Comparison of ENCODE assay signal across 16 mouse cellular contexts in the genomic region with DNA sequence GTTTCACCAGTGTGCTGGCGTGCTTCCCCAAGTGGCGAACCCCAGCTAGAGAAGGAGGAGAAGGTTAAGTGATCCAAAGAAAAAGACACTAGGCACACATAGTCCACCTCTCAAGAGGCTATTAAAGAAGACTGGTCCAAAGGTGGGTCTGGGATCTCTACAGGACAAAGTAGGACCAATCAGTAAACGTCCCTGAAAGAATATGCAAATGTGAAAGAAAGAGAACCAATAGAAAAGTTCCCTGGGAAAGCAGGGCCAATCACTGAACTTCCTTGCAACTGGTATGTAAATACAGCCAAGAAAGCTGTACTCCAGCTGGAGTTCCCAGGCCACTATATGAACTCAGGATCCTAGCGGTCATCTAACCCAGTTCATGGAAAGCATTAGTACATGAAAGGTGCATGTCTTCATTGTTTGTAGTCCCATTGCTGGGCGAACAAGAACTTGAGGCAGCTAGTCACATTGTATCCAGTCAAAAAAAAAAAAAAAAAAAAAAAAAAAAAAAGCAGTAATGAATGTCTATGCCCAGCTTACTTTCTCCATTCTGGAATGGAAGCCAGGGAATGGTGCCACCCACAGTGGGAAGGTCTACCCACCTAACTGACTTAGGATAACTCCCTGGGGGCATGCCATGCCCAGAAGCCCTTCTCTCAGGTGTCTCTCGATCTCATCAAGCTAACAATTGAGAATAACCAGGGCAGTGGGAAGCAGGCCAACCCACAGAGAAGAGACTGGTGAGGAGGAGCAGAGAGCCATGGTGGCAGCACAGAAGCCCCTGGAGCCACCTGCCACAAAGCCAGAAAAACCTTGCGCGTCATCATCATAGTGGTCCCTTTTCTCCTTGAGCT.
A peak's percentile ranks its signal among the peaks of the same experiment; 100 is the strongest.
DNase-seq lines count a peak whose midpoint lies in the region; ATAC-seq and TF ChIP-seq lines count a peak whose summit lies in the region.
"Had no signal": no experiment of that assay in that cellular context is flagged by ENCODE, and none has a peak within 500 bp of the region (broad histone marks: within the 10 kb centered on the region; RNA-seq: fewer than 3 reads in every experiment).

No protein-coding gene starts in this region.

- DNase-seq in hindbrain, embryonic 10.5 days (ENCODE audit: low spot score): no peak
- DNase-seq in hindbrain, embryonic 14.5 days (ENCODE audit: low spot score): no peak
- no peak for DNase-seq in midbrain, postnatal 0 days (ENCODE audit: low spot score)
- DNase-seq in kidney, postnatal 14 days: no peak
- DNase-seq in right cerebral cortex, postnatal 14 days: no peak
- DNase-seq: adrenal gland, postnatal 25 days; gastrocnemius, adult 2 months; kidney, adult 11 months; layer of hippocampus, postnatal 36 days; lung, postnatal 36 days; thymus, postnatal 36 days had no signal

- peaks cover 75% of the 10 kb centered on the region for H3K4me1 ChIP-seq in hindbrain, embryonic 10.5 days (replicated peaks)
- H3K4me1 ChIP-seq in hindbrain, embryonic 14.5 days (replicated peaks; ENCODE audit: control insufficient read depth, insufficient read depth, low read length): peaks cover 23% of the 10 kb centered on the region
- peaks cover 68% of the 10 kb centered on the region for H3K4me1 ChIP-seq in midbrain, embryonic 13.5 days (replicated peaks)
- H3K4me1 ChIP-seq in midbrain, postnatal 0 days (ENCODE audit: insufficient read depth, low read length): peaks cover 10% of the 10 kb centered on the region; the same call in 1 of the 2 replicates
- H3K4me1 ChIP-seq in forebrain, embryonic 12.5 days: peaks cover 76% of the 10 kb centered on the region
- peaks cover 91% of the 10 kb centered on the region for H3K4me1 ChIP-seq in megakaryocyte, embryonic 14.5 days

- WGBS in hindbrain, embryonic 10.5 days: 84% methylated on average over 8 of the region's 8 CpGs
- WGBS in hindbrain, embryonic 14.5 days: 83% methylated on average over 8 of the region's 8 CpGs
- WGBS in midbrain, embryonic 13.5 days: 77% methylated on average over 8 of the region's 8 CpGs
- 84% methylated on average over 8 of the region's 8 CpGs for WGBS in midbrain, postnatal 0 days
- WGBS in forebrain, embryonic 12.5 days: 70% methylated on average over 8 of the region's 8 CpGs

- H3K27ac ChIP-seq in hindbrain, embryonic 10.5 days: 0 out of 2 replicates have a peak overlapping the region, but pooled peaks have one; percentile 18
- H3K27ac ChIP-seq in hindbrain, embryonic 14.5 days: no peak overlapping the region
- peak overlapping the region; percentile 55; the same call in 1 of the 2 replicates for H3K27ac ChIP-seq in midbrain, embryonic 13.5 days
- no peak overlapping the region for H3K27ac ChIP-seq in midbrain, postnatal 0 days (ENCODE audit: low read depth, low read length)
- peak overlapping the region; percentile 85 for H3K27ac ChIP-seq in forebrain, embryonic 12.5 days
- H3K27ac ChIP-seq: gastrocnemius, adult 2 months; heart, embryonic 15.5 days; limb, embryonic 13.5 days had no signal

- peaks cover 74% of the 10 kb centered on the region for H3K36me3 ChIP-seq in hindbrain, embryonic 10.5 days
- no peaks in the 10 kb centered on the region for H3K36me3 ChIP-seq in hindbrain, embryonic 14.5 days (replicated peaks; ENCODE audit: control insufficient read depth, insufficient read depth)
- 0 out of 2 replicates have a peak, but pooled peaks cover 3% of the 10 kb centered on the region for H3K36me3 ChIP-seq in midbrain, embryonic 13.5 days
- no peaks in the 10 kb centered on the region for H3K36me3 ChIP-seq in midbrain, postnatal 0 days (ENCODE audit: insufficient read depth, low read length)
- 0 out of 2 replicates have a peak, but pooled peaks cover 7% of the 10 kb centered on the region for H3K36me3 ChIP-seq in forebrain, embryonic 12.5 days (replicated peaks)
- H3K36me3 ChIP-seq in megakaryocyte, embryonic 14.5 days (replicated peaks; ENCODE audit: low read length): peaks cover 60% of the 10 kb centered on the region
- H3K36me3 ChIP-seq: heart, embryonic 15.5 days had no signal

- H3K9ac ChIP-seq in hindbrain, embryonic 14.5 days: no peak overlapping the region
- H3K9ac ChIP-seq in midbrain, embryonic 13.5 days (replicated peaks): no peak overlapping the region
- no peak overlapping the region for H3K9ac ChIP-seq in midbrain, postnatal 0 days (replicated peaks; ENCODE audit: low read length, poor library complexity, severe bottlenecking)
- no peak overlapping the region for H3K9ac ChIP-seq in forebrain, embryonic 12.5 days
- H3K9ac ChIP-seq: heart, embryonic 15.5 days; limb, embryonic 13.5 days had no signal

- H3K4me3 ChIP-seq in hindbrain, embryonic 10.5 days: no peak overlapping the region
- H3K4me3 ChIP-seq in hindbrain, embryonic 14.5 days (replicated peaks; ENCODE audit: low read length): no peak overlapping the region
- no peak overlapping the region for H3K4me3 ChIP-seq in midbrain, embryonic 13.5 days (replicated peaks)
- H3K4me3 ChIP-seq in midbrain, postnatal 0 days (ENCODE audit: low read depth, low read length): no peak overlapping the region
- no peak overlapping the region for H3K4me3 ChIP-seq in forebrain, embryonic 12.5 days (replicated peaks)
- peak overlapping the region; percentile 83 for H3K4me3 ChIP-seq in megakaryocyte, embryonic 14.5 days (replicated peaks)
- H3K4me3 ChIP-seq: gastrocnemius, adult 2 months; heart, embryonic 15.5 days; limb, embryonic 13.5 days had no signal

- no peaks in the 10 kb centered on the region for H3K9me3 ChIP-seq in hindbrain, embryonic 10.5 days
- H3K9me3 ChIP-seq in hindbrain, embryonic 14.5 days (ENCODE audit: control insufficient read depth, low read length): no peaks in the 10 kb centered on the region
- H3K9me3 ChIP-seq in midbrain, embryonic 13.5 days: no peaks in the 10 kb centered on the region
- no peaks in the 10 kb centered on the region for H3K9me3 ChIP-seq in midbrain, postnatal 0 days (ENCODE audit: low read length)
- no peaks in the 10 kb centered on the region for H3K9me3 ChIP-seq in forebrain, embryonic 12.5 days
- H3K9me3 ChIP-seq in megakaryocyte, embryonic 14.5 days: no peaks in the 10 kb centered on the region
- H3K9me3 ChIP-seq: heart, embryonic 15.5 days; limb, embryonic 13.5 days had no signal

- TF ChIP-seq CTCF in midbrain, postnatal 0 days (IDR thresholded peaks at IDR 0.05): no peak

- H3K4me2 ChIP-seq in hindbrain, embryonic 14.5 days (replicated peaks): no peak overlapping the region
- no peak overlapping the region for H3K4me2 ChIP-seq in midbrain, embryonic 13.5 days (replicated peaks)
- no peak overlapping the region for H3K4me2 ChIP-seq in midbrain, postnatal 0 days (ENCODE audit: low read depth, low read length, poor library complexity, severe bottlenecking)
- H3K4me2 ChIP-seq in forebrain, embryonic 12.5 days: no peak overlapping the region
- H3K4me2 ChIP-seq: heart, embryonic 15.5 days; limb, embryonic 13.5 days had no signal

- no peaks in the 10 kb centered on the region for H3K27me3 ChIP-seq in hindbrain, embryonic 10.5 days (ENCODE audit: insufficient read depth, poor library complexity, severe bottlenecking)
- no peaks in the 10 kb centered on the region for H3K27me3 ChIP-seq in hindbrain, embryonic 14.5 days (ENCODE audit: control insufficient read depth, insufficient read depth, low read length)
- no peaks in the 10 kb centered on the region for H3K27me3 ChIP-seq in midbrain, embryonic 13.5 days
- H3K27me3 ChIP-seq in midbrain, postnatal 0 days (ENCODE audit: insufficient read depth, low read length): no peaks in the 10 kb centered on the region
- H3K27me3 ChIP-seq in forebrain, embryonic 12.5 days: no peaks in the 10 kb centered on the region
- H3K27me3 ChIP-seq in megakaryocyte, embryonic 14.5 days (replicated peaks): no peaks in the 10 kb centered on the region
- H3K27me3 ChIP-seq: heart, embryonic 15.5 days; limb, embryonic 13.5 days had no signal

- no peak for ATAC-seq in hindbrain, embryonic 14.5 days (ENCODE audit: low FRiP score)
- no peak for ATAC-seq in midbrain, embryonic 13.5 days
- no peak for ATAC-seq in midbrain, postnatal 0 days (ENCODE audit: low FRiP score)
- no peak for ATAC-seq in forebrain, embryonic 12.5 days (ENCODE audit: low FRiP score)

Comparison
In these comparisons a context has a peak if more than half of its experiments do, and no peak if none do; other contexts are left out.
1. H3K27ac ChIP-seq: peak in hindbrain, embryonic 10.5 days (single experiment), midbrain, embryonic 13.5 days (single experiment) and forebrain, embryonic 12.5 days (single experiment); none in hindbrain, embryonic 14.5 days (single experiment) and midbrain, postnatal 0 days (single experiment).